Mouse (Mus musculus) ES-E14 (cell line): ENCODE measurements around the gene Pi4kb.
A peak's percentile ranks its signal among the peaks of the same experiment; 100 is the strongest.

Source experiments
- CHD2 ChIP-seq: IDR thresholded peaks from 2 replicates; pipeline ENCODE4 v1.6.1; 2014; ENCODE audit warnings: mild to moderate bottlenecking, low read depth, low read length, inconsistent platforms
- HCFC1 ChIP-seq: IDR thresholded peaks from 2 replicates; pipeline ENCODE4 v1.6.1; 2012; ENCODE audit warnings: low read length, inconsistent platforms, borderline replicate concordance; ENCODE audit not compliant: insufficient read depth
- MAFK ChIP-seq: IDR thresholded peaks from 2 replicates; pipeline ENCODE4 v1.6.1; 2014; ENCODE audit warnings: mild to moderate bottlenecking, low read depth, low read length, inconsistent platforms; ENCODE audit not compliant: insufficient read depth
- ZC3H11A ChIP-seq: IDR thresholded peaks from 2 replicates; pipeline ENCODE4 v1.6.1; 2012; ENCODE audit warnings: low read depth, mild to moderate bottlenecking, inconsistent platforms, low read length, borderline replicate concordance
- ZNF384 ChIP-seq: IDR thresholded peaks from 2 replicates; pipeline ENCODE4 v1.6.1; 2012; ENCODE audit warnings: low read depth, low read length, inconsistent platforms

DNA sequence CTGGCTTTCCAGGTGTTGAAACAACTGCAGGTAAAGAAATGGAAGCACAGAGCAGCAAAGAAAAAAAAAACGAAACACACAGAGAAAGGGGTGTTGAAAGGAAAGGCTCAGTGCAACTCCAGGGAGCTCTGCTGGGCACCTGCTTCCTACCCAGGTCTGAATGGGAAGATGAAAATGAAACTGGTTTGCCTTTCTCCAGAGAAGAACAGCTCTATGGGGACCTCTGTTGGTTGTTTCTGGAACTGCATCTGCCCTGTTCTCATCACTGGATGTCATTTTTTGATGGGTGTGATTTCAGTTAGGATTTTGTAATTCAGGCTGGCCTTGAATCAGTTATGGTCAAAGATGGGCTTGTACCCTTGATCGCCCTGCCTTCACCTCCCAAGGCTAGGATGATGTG is 22.4 kb downstream of the Pi4kb start:
- TF ChIP-seq ZC3H11A (peak; percentile 54), CHD2 (no peak), HCFC1 (no peak), ZNF384 (no peak), MAFK (no peak)
